Mouse (Mus musculus) midbrain, embryonic 15.5 days (tissue): ENCODE data around the gene Ankrd33. TPM values are rescaled to one million over a fixed set of nuclear protein-coding genes. Genes with fewer than 3 reads are reported as not detected.

Experiments used
- ATAC-seq: fragments of 200-750 bp; cut with Nextera tagmentation; replicated peaks from 2 replicates; pipeline ENCODE4 v1.8.0; 2017; ENCODE audit warnings: moderate TSS enrichment
- H3K27ac ChIP-seq: fragments of 300-500 bp; sonication (generic); 2 replicates; pipeline ENCODE4 v1.5.1; 2015; ENCODE audit warnings: mild to moderate bottlenecking, inconsistent platforms
- H3K27me3 ChIP-seq: fragments of 300-500 bp; sonication (generic); replicated peaks from 2 replicates; pipeline ENCODE4 v1.6.1; 2015; ENCODE audit warnings: inconsistent platforms
- H3K36me3 ChIP-seq: fragments of 300-500 bp; sonication (generic); replicated peaks from 2 replicates; pipeline ENCODE4 v1.6.1; 2015; ENCODE audit warnings: inconsistent platforms
- H3K4me1 ChIP-seq: fragments of 300-500 bp; sonication (generic); 2 replicates; pipeline ENCODE4 v1.6.1; 2015; ENCODE audit warnings: inconsistent platforms
- H3K4me2 ChIP-seq: fragments of 300-500 bp; sonication (generic); 2 replicates; pipeline ENCODE4 v1.6.1; 2015; ENCODE audit warnings: inconsistent platforms, mild to moderate bottlenecking, moderate library complexity
- H3K4me3 ChIP-seq: fragments of 300-500 bp; sonication (generic); 2 replicates; pipeline ENCODE4 v1.5.1; 2015; ENCODE audit warnings: mild to moderate bottlenecking, inconsistent platforms
- H3K9ac ChIP-seq: fragments of 300-500 bp; sonication (generic); 2 replicates; pipeline ENCODE4 v1.6.1; 2015; ENCODE audit warnings: mild to moderate bottlenecking, inconsistent platforms
- H3K9me3 ChIP-seq: fragments of 300-500 bp; sonication (generic); 2 replicates; pipeline ENCODE4 v1.6.1; 2016; ENCODE audit warnings: inconsistent platforms
- WGBS: fragments of 180-500 bp; shearing (Covaris S2); methylation state at CpG from one replicate; pipeline ENCODE4 v1.1.7; 2015; ENCODE audit warnings: mixed read lengths; 5-methylcytosine and 5-hydroxymethylcytosine counted together
- polyA plus RNA-seq: library from polyadenylated mRNA; unstranded; fragments of >200 nt; fragmentation: Nextera tagmentation; extraction: Ambion mirVana; gene quantifications from 2 replicates; pipeline ENCODE4 v1.2.1, GENCODE M21; 2015

Gene Ankrd33
- polyA plus RNA-seq, 1 experiment from 2014 or later = not detected

GRCm38 (mm10) chr15:101161534-101161933 is 46.0 kb downstream of the Ankrd33 start:
- Histone ChIP-seq H3K27ac (no peak overlapping the region), H3K4me3 (no peak overlapping the region), H3K27me3 (no peaks in the 10 kb centered on the region), H3K4me2 (no peak overlapping the region), H3K4me1 (peaks cover 44% of the 10 kb centered on the region), H3K9me3 (no peaks in the 10 kb centered on the region), H3K36me3 (no peaks in the 10 kb centered on the region), H3K9ac (no peak overlapping the region)
- WGBS = 58% methylated on average over 7 of the region's 7 CpGs
- ATAC-seq = no peak

DNA sequence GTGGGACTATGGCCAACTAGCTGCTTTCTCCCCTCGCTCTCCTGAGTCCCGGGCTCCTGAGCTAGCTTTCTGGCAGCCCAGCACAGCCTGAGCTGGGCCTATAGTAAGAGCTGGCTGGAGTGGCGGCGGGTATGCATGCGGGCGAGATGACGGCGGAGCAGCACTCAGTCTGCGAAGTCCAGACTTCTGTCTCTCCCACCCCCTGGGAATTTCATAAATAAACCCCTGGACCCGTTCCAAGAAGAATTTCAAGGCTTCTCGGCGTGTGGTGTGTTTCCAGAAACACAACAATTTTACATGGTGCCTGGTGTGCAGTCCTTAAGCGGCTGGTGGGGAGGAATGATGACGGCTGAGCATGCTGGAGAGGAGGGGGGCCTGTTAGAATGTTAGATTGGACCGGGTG is 47.5 kb downstream of the Ankrd33 start:
- WGBS = 14% methylated on average over 15 of the region's 15 CpGs
- H3K4me2 ChIP-seq = no peak overlapping the region
- peak overlapping the region; percentile 20; the same call in 1 of the 2 replicates for H3K27ac ChIP-seq
- no peaks in the 10 kb centered on the region for H3K27me3 ChIP-seq
- peaks cover 44% of the 10 kb centered on the region for H3K4me1 ChIP-seq
- H3K9me3 ChIP-seq = no peaks in the 10 kb centered on the region
- peak; percentile 59; the same call in 1 of the 2 replicates for ATAC-seq
- no peaks in the 10 kb centered on the region for H3K36me3 ChIP-seq
- H3K4me3 ChIP-seq = no peak overlapping the region
- H3K9ac ChIP-seq = no peak overlapping the region

GRCm38 (mm10) chr15:101163854-101164253 is 48.3 kb downstream of the Ankrd33 start:
- ATAC-seq = no peak
- H3K9me3 ChIP-seq = no peaks in the 10 kb centered on the region
- no peaks in the 10 kb centered on the region for H3K27me3 ChIP-seq
- H3K4me2 ChIP-seq = no peak overlapping the region
- 59% methylated on average over 5 of the region's 5 CpGs for WGBS
- H3K4me1 ChIP-seq = peaks cover 44% of the 10 kb centered on the region
- no peak overlapping the region for H3K4me3 ChIP-seq
- no peaks in the 10 kb centered on the region for H3K36me3 ChIP-seq
- H3K9ac ChIP-seq = no peak overlapping the region
- no peak overlapping the region for H3K27ac ChIP-seq

- H3K9me3 ChIP-seq = no peaks in the 10 kb centered on the region
- H3K27me3 ChIP-seq = no peaks in the 10 kb centered on the region
- H3K36me3 ChIP-seq = no peaks in the 10 kb centered on the region
- no peak overlapping the region for H3K4me2 ChIP-seq
- 61% methylated on average over 5 of the region's 5 CpGs for WGBS
- no peak for ATAC-seq
- peaks cover 44% of the 10 kb centered on the region for H3K4me1 ChIP-seq
- H3K27ac ChIP-seq = no peak overlapping the region
- no peak overlapping the region for H3K4me3 ChIP-seq
- H3K9ac ChIP-seq = no peak overlapping the region
Measured at GRCm38 (mm10) chr15:101164291-101164690, 48.7 kb downstream of the Ankrd33 start.

- no peaks in the 10 kb centered on the region for H3K9me3 ChIP-seq
- 74% methylated on average over 16 of the region's 16 CpGs for WGBS
- no peak for ATAC-seq
- 0 out of 2 replicates have a peak, but pooled peaks cover 2% of the 10 kb centered on the region for H3K27me3 ChIP-seq
- H3K27ac ChIP-seq = no peak overlapping the region
- H3K4me1 ChIP-seq = peaks cover 36% of the 10 kb centered on the region
- H3K36me3 ChIP-seq = no peaks in the 10 kb centered on the region
- no peak overlapping the region for H3K4me2 ChIP-seq
- no peak overlapping the region for H3K4me3 ChIP-seq
- H3K9ac ChIP-seq = no peak overlapping the region
Measured at GRCm38 (mm10) chr15:101165658-101166437, 50.3 kb downstream of the Ankrd33 start.

GRCm38 (mm10) chr15:101167553-101167952 is 52.0 kb downstream of the Ankrd33 start:
- Histone ChIP-seq H3K27me3 (0 out of 2 replicates have a peak, but pooled peaks cover 7% of the 10 kb centered on the region), H3K9ac (no peak overlapping the region), H3K4me2 (no peak overlapping the region), H3K4me3 (no peak overlapping the region), H3K4me1 (peaks cover 19% of the 10 kb centered on the region), H3K9me3 (no peaks in the 10 kb centered on the region), H3K27ac (no peak overlapping the region), H3K36me3 (no peaks in the 10 kb centered on the region)
- 70% methylated on average over 11 of the region's 11 CpGs for WGBS
- ATAC-seq = no peak

Other genes starting within 250 kb of the Ankrd33 start
- gene Scn8a, start 245.9 kb upstream of the Ankrd33 start, polyA plus RNA-seq = 20.0 and 22.7 TPM in 2 replicates
- not detected in 2 replicates for gene Gm47841, start 68.4 kb upstream of the Ankrd33 start, polyA plus RNA-seq
- 0.09 TPM in 1 of 2 replicates, not detected in the other for gene Fignl2, start 37.2 kb upstream of the Ankrd33 start, polyA plus RNA-seq
- gene Acvrl1, start 12.8 kb downstream of the Ankrd33 start, polyA plus RNA-seq = 8.6 and 8.7 TPM in 2 replicates
- 23.3 and 24.9 TPM in 2 replicates for gene Acvr1b, start 58.3 kb downstream of the Ankrd33 start, polyA plus RNA-seq
- gene Grasp, start 108.4 kb downstream of the Ankrd33 start, polyA plus RNA-seq = 1.3 and 1.9 TPM in 2 replicates
- gene Nr4a1, start 138.5 kb downstream of the Ankrd33 start, polyA plus RNA-seq = 4.2 and 4.9 TPM in 2 replicates
- 83.9 and 84.3 TPM in 2 replicates for gene Atg101, start 168.5 kb downstream of the Ankrd33 start, polyA plus RNA-seq
- 0.28 and 0.45 TPM in 2 replicates for gene 6030408B16Rik, start 177.5 kb downstream of the Ankrd33 start, polyA plus RNA-seq